Mouse (Mus musculus) liver, embryonic 14.5 days (tissue): ENCODE measurements around the gene Tdp1. TPM values are rescaled to one million over a fixed set of nuclear protein-coding genes. Genes with fewer than 3 reads are reported as not detected.

Source experiments
- ATAC-seq: fragments of 200-750 bp; cut with Nextera tagmentation; 2 replicates; pipeline ENCODE4 v1.8.0; 2017; ENCODE audit warnings: moderate number of reproducible peaks, mild to moderate bottlenecking, moderate library complexity; ENCODE audit not compliant: insufficient read depth
- DNase-seq, 3 experiments: peaks; one replicate each; pipeline ENCODE4 v3.0.0-alpha.2; 2012 to 2013; ENCODE audit warnings: low read depth in 3 of 3, low spot score in 3 of 3
- H3K27ac ChIP-seq: fragments of 300-500 bp; sonication (generic); 2 replicates; pipeline ENCODE4 v1.5.1; 2014; ENCODE audit warnings: moderate library complexity, mild to moderate bottlenecking, control low read depth, inconsistent platforms
- H3K27me3 ChIP-seq: fragments of 300-500 bp; sonication (generic); 2 replicates; pipeline ENCODE4 v1.6.1; 2014; ENCODE audit warnings: mild to moderate bottlenecking, low read length, moderate library complexity; ENCODE audit not compliant: control insufficient read depth, insufficient read depth
- H3K36me3 ChIP-seq: fragments of 300-500 bp; sonication (generic); replicated peaks from 2 replicates; pipeline ENCODE4 v1.6.1; 2014; ENCODE audit warnings: low read depth; ENCODE audit not compliant: control insufficient read depth, insufficient read depth
- H3K4me1 ChIP-seq, 2 experiments: fragments of 200-500 bp in 1 of 2; fragments of 300-500 bp in 1 of 2; sonication (generic) in 1 of 2; replicated peaks; 2 replicates each; pipeline ENCODE4 v1.6.1; 2012 to 2014; ENCODE audit warnings: antibody characterized with exemption in 1 of 2, inconsistent platforms in 1 of 2, low read length in 1 of 2; ENCODE audit not compliant: control insufficient read depth in 2 of 2, insufficient read depth in 2 of 2
- H3K4me2 ChIP-seq: fragments of 300-500 bp; sonication (generic); 2 replicates; pipeline ENCODE4 v1.6.1; 2014; ENCODE audit warnings: low read depth, mild to moderate bottlenecking, control low read depth, moderate library complexity
- H3K4me3 ChIP-seq, 2 experiments: fragments of 200-500 bp in 1 of 2; fragments of 300-500 bp in 1 of 2; sonication (generic) in 1 of 2; 2 replicates each; pipeline ENCODE4 v1.5.1; 2012 to 2014; ENCODE audit warnings: low read depth in 2 of 2, low read length in 2 of 2, mild to moderate bottlenecking in 2 of 2, control low read depth in 1 of 2, inconsistent platforms in 1 of 2, moderate library complexity in 1 of 2; ENCODE audit not compliant: insufficient read depth in 1 of 2
- H3K9ac ChIP-seq: fragments of 300-500 bp; sonication (generic); replicated peaks from 2 replicates; pipeline ENCODE4 v1.6.1; 2014; ENCODE audit warnings: mild to moderate bottlenecking, control low read depth, moderate library complexity
- H3K9me3 ChIP-seq: fragments of 300-500 bp; sonication (generic); 2 replicates; pipeline ENCODE4 v1.6.1; 2016; ENCODE audit warnings: low read length, mixed read lengths; ENCODE audit not compliant: control insufficient read depth
- CTCF ChIP-seq: IDR thresholded peaks from 2 replicates; pipeline ENCODE4 v1.5.1; 2016; ENCODE audit warnings: antibody characterized with exemption, low read depth, control low read depth
- EP300 ChIP-seq: IDR thresholded peaks from 2 replicates; pipeline ENCODE4 v1.6.1; 2016; ENCODE audit warnings: antibody characterized with exemption, low read depth
- WGBS: fragments of 180-500 bp; shearing (Covaris S2); extraction: QIAGEN DNeasy Blood & Tissue Kit; methylation state at CpG from one replicate; pipeline ENCODE4 v1.1.7; 2014; ENCODE audit not compliant: insufficient replicate concordance; 5-methylcytosine and 5-hydroxymethylcytosine counted together
- microRNA-seq: library from miRNA; unstranded; fragments of <30 nt; microRNA quantifications from one replicate; pipeline ENCODE4, GENCODE M21; 2016
- polyA plus RNA-seq, 2 experiments: library from polyadenylated mRNA; depleted of rRNA in 1 of 2; stranded (reverse) in 1 of 2; unstranded in 1 of 2; fragments of >200 nt; fragmentation: Nextera tagmentation in 1 of 2; extraction: Ambion mirVana in 1 of 2; gene quantifications; 2 replicates each; pipeline versions ENCODE4 v1.2.1 to v1.2.3; 2012 to 2014

The Tdp1 gene
- polyA plus RNA-seq, 2 experiments: 16.8 to 23.3 TPM

- Histone ChIP-seq H3K4me3 (no peak overlapping the region), H3K36me3 (no peaks in the 10 kb centered on the region), H3K27me3 (no peaks in the 10 kb centered on the region), H3K4me1 (no peaks in the 10 kb centered on the region), H3K27ac (no peak overlapping the region), H3K9ac (no peak overlapping the region), H3K9me3 (no peaks in the 10 kb centered on the region), H3K4me2 (no peak overlapping the region)
- DNase-seq (no peak), ATAC-seq (no peak)
- WGBS: 55% methylated on average over 3 of the region's 3 CpGs
- TF ChIP-seq CTCF (no peak), EP300 (no peak)
Observed at GRCm38 (mm10) chr12:100001910-100002309, 117.6 kb downstream of the Tdp1 start.

GRCm38 (mm10) chr12:100002914-100003587, 118.7 kb downstream of the Tdp1 start:
- H3K27me3 ChIP-seq: no peaks in the 10 kb centered on the region
- DNase-seq (no peak), ATAC-seq (no peak)
- no peak overlapping the region for H3K4me3 ChIP-seq
- no peaks in the 10 kb centered on the region for H3K4me1 ChIP-seq
- no peak overlapping the region for H3K9ac ChIP-seq
- WGBS: 48% methylated on average over 8 of the region's 8 CpGs
- H3K27ac ChIP-seq: no peak overlapping the region
- H3K36me3 ChIP-seq: no peaks in the 10 kb centered on the region
- H3K9me3 ChIP-seq: no peaks in the 10 kb centered on the region
- TF ChIP-seq EP300: no peak
- TF ChIP-seq CTCF: no peak
- H3K4me2 ChIP-seq: no peak overlapping the region

Small RNA genes lying within 50 kb of the gene (microRNA-seq; reads per million reads assigned to microRNA genes)
- gene Gm23291: not detected

Other genes starting within 250 kb of the Tdp1 start
- 1.5 and 2.9 TPM in 2 replicates for gene Efcab11, start 78 bp upstream of the Tdp1 start, polyA plus RNA-seq (2012; rRNA removed)
- 6.1 and 6.6 TPM in 2 replicates for gene Efcab11, start 78 bp upstream of the Tdp1 start, polyA plus RNA-seq (2014; fragmentation: Nextera tagmentation; extraction: Ambion mirVana)
- 0.23 and 0.24 TPM in 2 replicates for gene Kcnk13, start 80.0 kb downstream of the Tdp1 start, polyA plus RNA-seq (2012; rRNA removed)
- 0.48 and 0.58 TPM in 2 replicates for gene Kcnk13, start 80.0 kb downstream of the Tdp1 start, polyA plus RNA-seq (2014; fragmentation: Nextera tagmentation; extraction: Ambion mirVana)
- gene Psmc1, start 225.6 kb downstream of the Tdp1 start, polyA plus RNA-seq (2012; rRNA removed): 33.3 and 66.9 TPM in 2 replicates
- gene Psmc1, start 225.6 kb downstream of the Tdp1 start, polyA plus RNA-seq (2014; fragmentation: Nextera tagmentation; extraction: Ambion mirVana): 148 TPM in 2 replicates